8 mouse cellular contexts compared by ENCODE assay signal in genomic region chr17:34077549-34077948, GRCm38 (mm10). TPM values are rescaled to one million over a fixed set of nuclear protein-coding genes. Genes with fewer than 3 reads are reported as not detected.
DNase-seq lines count a peak whose midpoint lies in the region; ATAC-seq and TF ChIP-seq lines count a peak whose summit lies in the region.

No protein-coding gene starts in this region.

- ATAC-seq in forebrain, embryonic 11.5 days (replicated peaks; ENCODE audit: low FRiP score): no peak
- ATAC-seq in forebrain, embryonic 12.5 days (ENCODE audit: low FRiP score): no peak
- ATAC-seq in G1E (ENCODE audit: extremely low read depth, insufficient number of reproducible peaks, low FRiP score, poor library complexity, severe bottlenecking): no peak
- peak; percentile 54; the same call in 1 of the 2 replicates for ATAC-seq in lung, postnatal 0 days

- DNase-seq in forebrain, embryonic 11.5 days (ENCODE audit: low spot score): peak; percentile 88
- DNase-seq in G1E (ENCODE audit: low spot score): peak; percentile 57
- peak; percentile 80 for DNase-seq in c-Kit-positive CD71-positive TER-119-positive erythroid progenitor cells, embryonic 14.5 days (ENCODE audit: low spot score)
- DNase-seq in frontal cortex, postnatal 14 days (ENCODE audit: low spot score in 2 of 2): peak; percentile 32 to 66
- peak; percentile 65 for DNase-seq in large intestine, adult 2 months (ENCODE audit: low read depth, low spot score)
- DNase-seq in lung, postnatal 0 days (ENCODE audit: low spot score): peak; percentile 89

- H3K4me1 ChIP-seq in forebrain, embryonic 11.5 days (replicated peaks; ENCODE audit: control insufficient read depth, insufficient read depth, low read length): peaks cover 3% of the 10 kb centered on the region
- H3K4me1 ChIP-seq in forebrain, embryonic 12.5 days: peaks cover 14% of the 10 kb centered on the region
- H3K4me1 ChIP-seq in G1E (ENCODE audit: insufficient read depth, low read depth, low read length): peaks cover 7% of the 10 kb centered on the region; the same call in 1 of the 2 replicates
- no peaks in the 10 kb centered on the region for H3K4me1 ChIP-seq in lung, postnatal 0 days (ENCODE audit: insufficient read depth, low read depth, low read length)
- H3K4me1 ChIP-seq in small intestine, adult 2 months (ENCODE audit: control insufficient read depth, insufficient read depth, insufficient read length, low read length): peaks cover 4% of the 10 kb centered on the region

- peak; percentile 63 for TF ChIP-seq CTCF in G1E (IDR thresholded peaks at IDR 0.05; ENCODE audit: low read depth, low read length)
- TF ChIP-seq CTCF in lung, postnatal 0 days (IDR thresholded peaks at IDR 0.05): peak; percentile 80
- peak; percentile 83; the same call in 1 of the 2 replicates for TF ChIP-seq CTCF in small intestine, adult 2 months (IDR thresholded peaks at IDR 0.05; ENCODE audit: extremely low read depth, insufficient read length, insufficient replicate concordance, low read depth, low read length)

- no peak for TF ChIP-seq EP300 in lung, postnatal 0 days (IDR thresholded peaks at IDR 0.05)

- no peak overlapping the region for H3K27ac ChIP-seq in forebrain, embryonic 11.5 days (ENCODE audit: low read depth, low read length)
- no peak overlapping the region for H3K27ac ChIP-seq in forebrain, embryonic 12.5 days
- no peak overlapping the region for H3K27ac ChIP-seq in lung, postnatal 0 days (ENCODE audit: low read length)
- H3K27ac ChIP-seq in small intestine, adult 2 months (ENCODE audit: insufficient read depth, low read depth, low read length): no peak overlapping the region

- H3K4me2 ChIP-seq in forebrain, embryonic 11.5 days (ENCODE audit: low read depth, low read length, severe bottlenecking): no peak overlapping the region
- no peak overlapping the region for H3K4me2 ChIP-seq in forebrain, embryonic 12.5 days
- no peak overlapping the region for H3K4me2 ChIP-seq in lung, postnatal 0 days (replicated peaks; ENCODE audit: low read depth, low read length)

- no peak for TF ChIP-seq POLR2A in small intestine, adult 2 months (IDR thresholded peaks at IDR 0.05; ENCODE audit: low read depth, low read length)

- under 1% methylated on average over 9 of the region's 9 CpGs for WGBS in forebrain, embryonic 11.5 days
- 2% methylated on average over 9 of the region's 9 CpGs for WGBS in forebrain, embryonic 12.5 days
- WGBS in large intestine, adult 2 months: under 1% methylated on average over 9 of the region's 9 CpGs
- WGBS in lung, postnatal 0 days: under 1% methylated on average over 9 of the region's 9 CpGs
- 2% methylated on average over 9 of the region's 9 CpGs for WGBS in small intestine, adult 2 months

- no peaks in the 10 kb centered on the region for H3K36me3 ChIP-seq in forebrain, embryonic 11.5 days (ENCODE audit: control insufficient read depth, insufficient read depth, low read length)
- H3K36me3 ChIP-seq in forebrain, embryonic 12.5 days (replicated peaks): no peaks in the 10 kb centered on the region
- no peaks in the 10 kb centered on the region for H3K36me3 ChIP-seq in G1E (replicated peaks)
- H3K36me3 ChIP-seq in lung, postnatal 0 days (ENCODE audit: insufficient read depth, low read length): no peaks in the 10 kb centered on the region
- H3K36me3 ChIP-seq in small intestine, adult 2 months (ENCODE audit: control insufficient read depth, insufficient read depth, low read length): no peaks in the 10 kb centered on the region

- no peaks in the 10 kb centered on the region for H3K9me3 ChIP-seq in forebrain, embryonic 11.5 days (ENCODE audit: control insufficient read depth, low read length)
- H3K9me3 ChIP-seq in forebrain, embryonic 12.5 days: no peaks in the 10 kb centered on the region
- no peaks in the 10 kb centered on the region for H3K9me3 ChIP-seq in G1E (replicated peaks)
- no peaks in the 10 kb centered on the region for H3K9me3 ChIP-seq in lung, postnatal 0 days (ENCODE audit: low read length)

- no peak overlapping the region for H3K9ac ChIP-seq in forebrain, embryonic 11.5 days (ENCODE audit: low read length)
- H3K9ac ChIP-seq in forebrain, embryonic 12.5 days: no peak overlapping the region
- no peak overlapping the region for H3K9ac ChIP-seq in lung, postnatal 0 days (replicated peaks; ENCODE audit: low read depth)

- H3K27me3 ChIP-seq in forebrain, embryonic 11.5 days (ENCODE audit: control insufficient read depth, insufficient read depth, low read length): peaks cover 7% of the 10 kb centered on the region; the same call in 1 of the 2 replicates
- H3K27me3 ChIP-seq in forebrain, embryonic 12.5 days: peaks cover 27% of the 10 kb centered on the region
- H3K27me3 ChIP-seq in G1E (ENCODE audit: insufficient read depth, low read length): peaks cover 27% of the 10 kb centered on the region
- peaks cover 14% of the 10 kb centered on the region; the same call in 1 of the 2 replicates for H3K27me3 ChIP-seq in lung, postnatal 0 days (replicated peaks; ENCODE audit: insufficient read depth, low read length)
- H3K27me3 ChIP-seq in small intestine, adult 2 months (ENCODE audit: control insufficient read depth, insufficient read depth, low read length): peaks cover 6% of the 10 kb centered on the region

- no peak overlapping the region for H3K4me3 ChIP-seq in forebrain, embryonic 11.5 days (ENCODE audit: low read depth, low read length)
- no peak overlapping the region for H3K4me3 ChIP-seq in forebrain, embryonic 12.5 days (replicated peaks)
- no peak overlapping the region for H3K4me3 ChIP-seq in G1E (ENCODE audit: low read depth, low read length)
- no peak overlapping the region for H3K4me3 ChIP-seq in lung, postnatal 0 days (ENCODE audit: low read depth, low read length)
- no peak overlapping the region for H3K4me3 ChIP-seq in small intestine, adult 2 months (ENCODE audit: low read depth, low read length)

RNA-seq across cellular contexts. Expression of gene H2-Oa, which starts 14.6 kb away (rescaled TPM):
- polyA plus RNA-seq in forebrain, embryonic 11.5 days (2014; fragmentation: Nextera tagmentation; extraction: Ambion mirVana): 0.17 and 0.25 TPM in 2 replicates
- polyA plus RNA-seq in forebrain, embryonic 12.5 days (2016; fragmentation: Nextera tagmentation; extraction: Ambion mirVana): 0.27 and 0.41 TPM in 2 replicates
- total RNA-seq in G1E (2014; fragmentation: Nextera tagmentation) (not detected in 2 replicates), G1E (2017) (0.11 TPM in 1 of 2 replicates, not detected in the other)
- polyA plus RNA-seq in G1E (2012): not detected in 2 replicates
- polyA plus RNA-seq in large intestine, adult 2 months (2012; rRNA removed): 16.5 and 21.5 TPM in 2 replicates
- 0.48 and 1.1 TPM in 2 replicates for polyA plus RNA-seq in lung, postnatal 0 days (2015; fragmentation: Nextera tagmentation; extraction: Ambion mirVana)
- 7.2 and 16.6 TPM in 2 replicates for polyA plus RNA-seq in small intestine, adult 2 months (2012; rRNA removed)

RNA-seq across cellular contexts. Expression of gene Col11a2, which starts 38.3 kb away (rescaled TPM):
- polyA plus RNA-seq in forebrain, embryonic 11.5 days (2014; fragmentation: Nextera tagmentation; extraction: Ambion mirVana): 1.3 and 1.7 TPM in 2 replicates
- polyA plus RNA-seq in forebrain, embryonic 12.5 days (2016; fragmentation: Nextera tagmentation; extraction: Ambion mirVana): 1.4 and 2.5 TPM in 2 replicates
- total RNA-seq in G1E (2014; fragmentation: Nextera tagmentation): 0.45 and 0.92 TPM in 2 replicates
- total RNA-seq in G1E (2017): 0.58 and 1.6 TPM in 2 replicates
- polyA plus RNA-seq in G1E (2012): 1.9 and 2.3 TPM in 2 replicates
- 0.60 and 0.95 TPM in 2 replicates for polyA plus RNA-seq in large intestine, adult 2 months (2012; rRNA removed)
- 0.25 and 0.44 TPM in 2 replicates for polyA plus RNA-seq in lung, postnatal 0 days (2015; fragmentation: Nextera tagmentation; extraction: Ambion mirVana)
- 0.90 and 2.4 TPM in 2 replicates for polyA plus RNA-seq in small intestine, adult 2 months (2012; rRNA removed)

RNA-seq across cellular contexts. Expression of gene H2-DMa, which starts 41.8 kb away (rescaled TPM):
- 7.2 and 8.2 TPM in 2 replicates for polyA plus RNA-seq in forebrain, embryonic 11.5 days (2014; fragmentation: Nextera tagmentation; extraction: Ambion mirVana)
- 9.1 and 9.6 TPM in 2 replicates for polyA plus RNA-seq in forebrain, embryonic 12.5 days (2016; fragmentation: Nextera tagmentation; extraction: Ambion mirVana)
- total RNA-seq in G1E (2014; fragmentation: Nextera tagmentation) (11.0 and 16.1 TPM in 2 replicates), G1E (2017) (2.8 and 3.8 TPM in 2 replicates)
- polyA plus RNA-seq in G1E (2012): 0.62 and 1.3 TPM in 2 replicates
- 218 and 235 TPM in 2 replicates for polyA plus RNA-seq in large intestine, adult 2 months (2012; rRNA removed)
- 20.7 and 23.9 TPM in 2 replicates for polyA plus RNA-seq in lung, postnatal 0 days (2015; fragmentation: Nextera tagmentation; extraction: Ambion mirVana)
- polyA plus RNA-seq in small intestine, adult 2 months (2012; rRNA removed): 35.4 and 169 TPM in 2 replicates

RNA-seq across cellular contexts. Expression of gene Brd2, which starts 44.9 kb away (rescaled TPM):
- polyA plus RNA-seq in forebrain, embryonic 11.5 days (2014; fragmentation: Nextera tagmentation; extraction: Ambion mirVana): 152 and 163 TPM in 2 replicates
- polyA plus RNA-seq in forebrain, embryonic 12.5 days (2016; fragmentation: Nextera tagmentation; extraction: Ambion mirVana): 138 and 146 TPM in 2 replicates
- total RNA-seq in G1E (2014; fragmentation: Nextera tagmentation) (336 and 447 TPM in 2 replicates), G1E (2017) (214 and 244 TPM in 2 replicates)
- polyA plus RNA-seq in G1E (2012): 198 and 298 TPM in 2 replicates
- 85.8 and 92.2 TPM in 2 replicates for polyA plus RNA-seq in large intestine, adult 2 months (2012; rRNA removed)
- 80.2 and 80.3 TPM in 2 replicates for polyA plus RNA-seq in lung, postnatal 0 days (2015; fragmentation: Nextera tagmentation; extraction: Ambion mirVana)
- polyA plus RNA-seq in small intestine, adult 2 months (2012; rRNA removed): 41.2 and 73.1 TPM in 2 replicates

RNA-seq across cellular contexts. Expression of gene Rxrb, which starts 45.9 kb away (rescaled TPM):
- 32.8 and 40.3 TPM in 2 replicates for polyA plus RNA-seq in forebrain, embryonic 11.5 days (2014; fragmentation: Nextera tagmentation; extraction: Ambion mirVana)
- 54.8 and 59.5 TPM in 2 replicates for polyA plus RNA-seq in forebrain, embryonic 12.5 days (2016; fragmentation: Nextera tagmentation; extraction: Ambion mirVana)
- total RNA-seq in G1E (2014; fragmentation: Nextera tagmentation) (27.7 and 29.7 TPM in 2 replicates), G1E (2017) (30.5 and 34.7 TPM in 2 replicates)
- 175 and 211 TPM in 2 replicates for polyA plus RNA-seq in G1E (2012)
- 41.6 and 49.9 TPM in 2 replicates for polyA plus RNA-seq in large intestine, adult 2 months (2012; rRNA removed)
- polyA plus RNA-seq in lung, postnatal 0 days (2015; fragmentation: Nextera tagmentation; extraction: Ambion mirVana): 35.0 and 35.7 TPM in 2 replicates
- polyA plus RNA-seq in small intestine, adult 2 months (2012; rRNA removed): 26.3 and 64.2 TPM in 2 replicates
